Mouse (Mus musculus) CH12.LX (cell line): ENCODE measurements around the gene Kcnip3. TPM values are rescaled to one million over a fixed set of nuclear protein-coding genes. Genes with fewer than 3 reads are reported as not detected.

Experiments used
- DNase-seq: peaks from one replicate; pipeline ENCODE4 v3.0.0-alpha.2; 2013; ENCODE audit errors: extremely low read depth
- H3K27ac ChIP-seq: 2 replicates; pipeline ENCODE4 v1.5.1; 2012; ENCODE audit warnings: low read depth, mild to moderate bottlenecking, control low read depth, moderate library complexity; ENCODE audit not compliant: insufficient read depth
- H3K27me3 ChIP-seq: replicated peaks from 2 replicates; pipeline ENCODE3; 2012; ENCODE audit warnings: inconsistent platforms
- H3K36me3 ChIP-seq, 2 experiments: replicated peaks in 1 of 2; 2 replicates each; pipeline versions ENCODE3 to v1.6.1; 2012; ENCODE audit warnings: inconsistent platforms in 1 of 2, low read length in 1 of 2, mild to moderate bottlenecking in 1 of 2, mixed read lengths in 1 of 2, moderate library complexity in 1 of 2; ENCODE audit not compliant: control insufficient read depth in 1 of 2, insufficient read depth in 1 of 2
- H3K4me1 ChIP-seq, 2 experiments: 2 replicates each; pipeline ENCODE4 v1.6.1; 2012; ENCODE audit warnings: inconsistent platforms in 1 of 2, moderate library complexity in 1 of 2; ENCODE audit not compliant: insufficient read depth in 2 of 2, control insufficient read depth in 1 of 2
- H3K4me2 ChIP-seq: 2 replicates; pipeline ENCODE4 v1.6.1; 2012; ENCODE audit warnings: low read depth, mild to moderate bottlenecking, control low read depth; ENCODE audit not compliant: poor library complexity, insufficient read depth, severe bottlenecking
- H3K4me3 ChIP-seq, 3 experiments: fragments of 150-350 bp in 1 of 3; sonication (generic) in 1 of 3; replicated peaks in 1 of 3; 2 replicates each; pipeline versions ENCODE3 to v1.5.1; 2011 to 2012; ENCODE audit warnings: low read depth in 2 of 3, low read length in 2 of 3, mild to moderate bottlenecking in 2 of 3, moderate library complexity in 2 of 3, control low read depth in 1 of 3, improper control_type of control experiment in 1 of 3, inconsistent platforms in 1 of 3, mixed read lengths in 1 of 3; ENCODE audit not compliant: poor library complexity in 1 of 3
- H3K79me2 ChIP-seq: replicated peaks from 2 replicates; pipeline ENCODE4 v1.6.1; 2012; ENCODE audit warnings: mild to moderate bottlenecking, moderate library complexity; ENCODE audit not compliant: control insufficient read depth, poor library complexity, insufficient read depth, severe bottlenecking; ENCODE audit errors: extremely low read depth
- H3K9ac ChIP-seq: 2 replicates; pipeline ENCODE4 v1.6.1; 2012; ENCODE audit warnings: low read depth, mild to moderate bottlenecking, control low read depth, moderate library complexity; ENCODE audit not compliant: insufficient read depth
- H3K9me3 ChIP-seq: replicated peaks from 2 replicates; pipeline ENCODE3; 2012; ENCODE audit warnings: low read length, inconsistent platforms, mixed read lengths
- CHD1 ChIP-seq: IDR thresholded peaks from 2 replicates; pipeline ENCODE4 v1.6.1; 2012; ENCODE audit warnings: low read depth, low read length, improper control_type of control experiment, inconsistent platforms
- E2F4 ChIP-seq: IDR thresholded peaks from 2 replicates; pipeline ENCODE4 v1.6.1; 2011; ENCODE audit warnings: low read depth, low read length, improper control_type of control experiment; ENCODE audit not compliant: insufficient replicate concordance
- EP300 ChIP-seq: IDR thresholded peaks from 2 replicates; pipeline ENCODE4 v1.6.1; 2011; ENCODE audit warnings: low read length, improper control_type of control experiment
- IRF4 ChIP-seq: IDR thresholded peaks from 2 replicates; pipeline ENCODE4 v1.6.1; 2014; ENCODE audit warnings: low read depth, mild to moderate bottlenecking, inconsistent platforms, low read length, improper control_type of control experiment
- JUND ChIP-seq: conservative IDR thresholded peaks from 2 replicates; pipeline ENCODE4 v1.6.1; 2011; ENCODE audit warnings: low read depth, low read length, improper control_type of control experiment
- KAT2A ChIP-seq: IDR thresholded peaks from 2 replicates; pipeline ENCODE4 v1.6.1; 2012; ENCODE audit warnings: low read length, improper control_type of control experiment, inconsistent platforms; ENCODE audit not compliant: insufficient replicate concordance
- MAX ChIP-seq: IDR thresholded peaks from 2 replicates; pipeline ENCODE4 v1.6.1; 2011; ENCODE audit warnings: low read length, improper control_type of control experiment
- MAZ ChIP-seq: IDR thresholded peaks from 2 replicates; pipeline ENCODE4 v1.6.1; 2012; ENCODE audit warnings: low read depth, mild to moderate bottlenecking, inconsistent platforms, low read length, improper control_type of control experiment, moderate library complexity
- MEF2A ChIP-seq: IDR thresholded peaks from 2 replicates; pipeline ENCODE4 v1.6.1; 2014; ENCODE audit warnings: low read depth, mild to moderate bottlenecking, inconsistent platforms, low read length, improper control_type of control experiment, borderline replicate concordance
- MXI1 ChIP-seq: IDR thresholded peaks from 2 replicates; pipeline ENCODE4 v1.6.1; 2011; ENCODE audit warnings: mild to moderate bottlenecking, low read depth, low read length, improper control_type of control experiment
- NELFE ChIP-seq: IDR thresholded peaks from 2 replicates; pipeline ENCODE4 v1.6.1; 2011; ENCODE audit warnings: low read depth, low read length, improper control_type of control experiment
- POLR2A ChIP-seq: IDR thresholded peaks from 2 replicates; pipeline ENCODE4 v1.6.1; 2011; ENCODE audit warnings: low read depth, mild to moderate bottlenecking, improper control_type of control experiment, low read length
- POLR2AphosphoS2 ChIP-seq: IDR thresholded peaks from 2 replicates; pipeline ENCODE4 v1.6.1; 2011; ENCODE audit warnings: low read depth, low read length, improper control_type of control experiment
- RAD21 ChIP-seq: IDR thresholded peaks from 2 replicates; pipeline ENCODE4 v1.6.1; 2011; ENCODE audit warnings: low read depth, mild to moderate bottlenecking, low read length, improper control_type of control experiment, moderate library complexity
- TBP ChIP-seq: conservative IDR thresholded peaks from 2 replicates; pipeline ENCODE4 v1.6.1; 2011; ENCODE audit warnings: low read depth, low read length, improper control_type of control experiment
- USF1 ChIP-seq: IDR thresholded peaks from 2 replicates; pipeline ENCODE4 v1.6.1; 2014; ENCODE audit warnings: low read depth, mild to moderate bottlenecking, inconsistent platforms, low read length, improper control_type of control experiment
- ZC3H11A ChIP-seq: IDR thresholded peaks from 2 replicates; pipeline ENCODE4 v1.6.1; 2012; ENCODE audit warnings: low read depth, mild to moderate bottlenecking, inconsistent platforms, low read length, improper control_type of control experiment
- ZMIZ1 ChIP-seq: IDR thresholded peaks from 2 replicates; pipeline ENCODE4 v1.6.1; 2012; ENCODE audit warnings: low read depth, mild to moderate bottlenecking, inconsistent platforms, low read length, improper control_type of control experiment
- ZNF384 ChIP-seq: IDR thresholded peaks from 2 replicates; pipeline ENCODE4 v1.6.1; 2012; ENCODE audit warnings: low read depth, low read length, improper control_type of control experiment, inconsistent platforms
- dilution Hi-C: fragments of 300-500 bp; cut with MboI; formaldehyde crosslinking; loops from 2 replicates; pipeline ENCODE4 v1.14.3; 2020; ENCODE audit warnings: low sequenced_read_pairs; ENCODE audit not compliant: extremely low pct_unique_long_range_greater_than_20kb, extremely low pct_ligation_motif_present
- in situ Hi-C: fragments of 300-500 bp; cut with MboI; formaldehyde crosslinking; loops from 3 replicates; pipeline ENCODE4 v1.14.3; 2019; ENCODE audit warnings: low sequenced_read_pairs, low pct_ligation_motif_present, low pct_unique_long_range_greater_than_20kb, mixed read lengths
- polyA plus RNA-seq: library from polyadenylated mRNA; unstranded; fragments of >175 nt; gene quantifications from 2 replicates; pipeline ENCODE4 v1.2.1, GENCODE M21; 2012; ENCODE audit warnings: low read depth; ENCODE audit not compliant: insufficient read length
- total RNA-seq, 2 experiments: library from RNA; depleted of rRNA; stranded (reverse); fragments of 300-350 nt in 1 of 2; fragments of >200 nt in 1 of 2; gene quantifications; 2 replicates each; pipeline ENCODE4 v1.2.3; 2012 to 2014

The Kcnip3 gene
- total and polyA plus RNA-seq, 3 experiments, result not detected

- Histone ChIP-seq H3K27me3 (peaks cover 90% of the 10 kb centered on the region), H3K9ac (no peak overlapping the region), H3K9me3 (no peaks in the 10 kb centered on the region), H3K4me3 (no peak overlapping the region), H3K79me2 (no peaks in the 10 kb centered on the region), H3K36me3 (no peaks in the 10 kb centered on the region), H3K4me2 (no peak overlapping the region), H3K4me1 (peaks cover 0 to 7% of the 10 kb centered on the region in 2 experiments; a peak in 2 of 4 replicates), H3K27ac (no peak overlapping the region)
- dilution Hi-C loops (no loop called here), in situ Hi-C loops (no loop called here)
- DNase-seq, result no peak
- TF ChIP-seq EP300, result no peak
- TF ChIP-seq CHD1, result no peak
- TF ChIP-seq IRF4, result no peak
- no peak for TF ChIP-seq E2F4
- no peak for TF ChIP-seq RAD21
- no peak for TF ChIP-seq POLR2A
- no peak for TF ChIP-seq ZMIZ1
- no peak for TF ChIP-seq NELFE
- TF ChIP-seq MXI1, result no peak
- no peak for TF ChIP-seq MAZ
- no peak for TF ChIP-seq TBP
- TF ChIP-seq JUND, result no peak
Measured at GRCm38 (mm10) chr2:127511426-127511825, 10.5 kb downstream of the Kcnip3 start.

- no peak overlapping the region for H3K4me2 ChIP-seq
- DNase-seq, result peak; percentile 29
- no peak overlapping the region for H3K9ac ChIP-seq
- dilution Hi-C loops, result no loop called here
- no peak overlapping the region for H3K27ac ChIP-seq
- TF ChIP-seq USF1 (no peak), NELFE (no peak), MEF2A (no peak), ZC3H11A (no peak), MAX (no peak), POLR2AphosphoS2 (no peak), MAZ (no peak), KAT2A (no peak), ZNF384 (no peak), CHD1 (no peak)
- H3K4me1 ChIP-seq, result peaks cover 0 to 13% of the 10 kb centered on the region in 2 experiments; a peak in 3 of 4 replicates
- no peaks in the 10 kb centered on the region for H3K9me3 ChIP-seq
- no peak overlapping the region for H3K4me3 ChIP-seq
- H3K27me3 ChIP-seq, result peaks cover 98% of the 10 kb centered on the region
- in situ Hi-C loops, result loop anchor here (5.0 kb wide), 1 partner anchor 49 kb away; no protein-coding TSS in a partner anchor
- H3K36me3 ChIP-seq, result no peaks in the 10 kb centered on the region
- no peaks in the 10 kb centered on the region for H3K79me2 ChIP-seq
Measured at GRCm38 (mm10) chr2:127507967-127508660, 13.8 kb downstream of the Kcnip3 start.
